In genomic region chr13:81710266-81710665, GRCm38 (mm10) we compare ENCODE assay signal across 7 mouse cellular contexts. TPM values are rescaled to one million over a fixed set of nuclear protein-coding genes. Genes with fewer than 3 reads are reported as not detected.
DNase-seq lines count a peak whose midpoint lies in the region; ATAC-seq lines count a peak whose summit lies in the region.

No protein-coding gene starts in this region.

- H3K9me3 ChIP-seq in erythroblast, embryonic 14.5 days (ENCODE audit: control insufficient read depth, low read length) = no peaks in the 10 kb centered on the region
- H3K9me3 ChIP-seq in limb, embryonic 15.5 days = no peaks in the 10 kb centered on the region

- peaks cover 4% of the 10 kb centered on the region for H3K36me3 ChIP-seq in erythroblast, embryonic 14.5 days (ENCODE audit: control insufficient read depth)
- H3K36me3 ChIP-seq in limb, embryonic 15.5 days = no peaks in the 10 kb centered on the region
- H3K36me3 ChIP-seq in splenic B cell, adult 2 months (ENCODE audit: control insufficient read depth, insufficient read depth, low read length, poor library complexity, severe bottlenecking) = no peaks in the 10 kb centered on the region

- peak overlapping the region; percentile 58; the same call in 1 of the 2 replicates for H3K9ac ChIP-seq in limb, embryonic 15.5 days

- no peak for ATAC-seq in limb, embryonic 15.5 days (ENCODE audit: insufficient number of reproducible peaks, low FRiP score, low TSS enrichment, low read depth)
- ATAC-seq in cerebellum, adult (ENCODE audit: insufficient number of reproducible peaks, low FRiP score, low TSS enrichment) = no peak
- no peak for ATAC-seq in granulocyte monocyte progenitor cell, adult 5-6 weeks (replicated peaks; ENCODE audit: poor library complexity, severe bottlenecking)

- peak overlapping the region; percentile 92 for H3K27ac ChIP-seq in limb, embryonic 15.5 days

- peak overlapping the region; percentile 97 for H3K4me2 ChIP-seq in limb, embryonic 15.5 days

- H3K27me3 ChIP-seq in erythroblast, embryonic 14.5 days (ENCODE audit: control insufficient read depth) = no peaks in the 10 kb centered on the region
- H3K27me3 ChIP-seq in limb, embryonic 15.5 days = no peaks in the 10 kb centered on the region
- no peaks in the 10 kb centered on the region for H3K27me3 ChIP-seq in splenic B cell, adult 2 months (ENCODE audit: control insufficient read depth, insufficient read depth, low read length, poor library complexity, severe bottlenecking)

- peak overlapping the region; percentile 89 for H3K4me3 ChIP-seq in erythroblast, embryonic 14.5 days (replicated peaks)
- peak overlapping the region; percentile 92 for H3K4me3 ChIP-seq in limb, embryonic 15.5 days

- 1% methylated on average over 7 of the region's 7 CpGs for WGBS in limb, embryonic 15.5 days

- peaks cover 53% of the 10 kb centered on the region for H3K4me1 ChIP-seq in erythroblast, embryonic 14.5 days (ENCODE audit: control insufficient read depth)
- H3K4me1 ChIP-seq in limb, embryonic 15.5 days = peaks cover 13% of the 10 kb centered on the region

- peak; percentile 13 for DNase-seq in thymus, postnatal 14 days
- no peak for DNase-seq in thymus, postnatal 10 days (ENCODE audit: low spot score in 2 of 2)
- DNase-seq in splenic B cell, adult 2 months (ENCODE audit: low read depth, low spot score) = peak; percentile 47

RNA-seq across cellular contexts. Expression of gene Polr3g, which starts 0.5 kb away (rescaled TPM):
- polyA plus RNA-seq in erythroblast, embryonic 14.5 days (2012) = 0.05 and 0.09 TPM in 2 replicates
- polyA plus RNA-seq in limb, embryonic 15.5 days (2015; fragmentation: Nextera tagmentation; extraction: Ambion mirVana) = 46.5 and 48.2 TPM in 2 replicates
- 19.8 and 21.8 TPM in 2 replicates for total RNA-seq in granulocyte monocyte progenitor cell, adult 5-6 weeks (2014; fragmentation: Nextera tagmentation)
- total RNA-seq in granulocyte monocyte progenitor cell, adult 5-6 weeks (2017) = 22.9 and 29.7 TPM in 2 replicates

RNA-seq across cellular contexts. Expression of gene Mblac2, which starts 0.9 kb away (rescaled TPM):
- polyA plus RNA-seq in erythroblast, embryonic 14.5 days (2012) = 0.01 TPM in 1 of 2 replicates, not detected in the other
- polyA plus RNA-seq in limb, embryonic 15.5 days (2015; fragmentation: Nextera tagmentation; extraction: Ambion mirVana) = 13.6 and 13.7 TPM in 2 replicates
- 3.3 and 5.9 TPM in 2 replicates for total RNA-seq in granulocyte monocyte progenitor cell, adult 5-6 weeks (2014; fragmentation: Nextera tagmentation)
- total RNA-seq in granulocyte monocyte progenitor cell, adult 5-6 weeks (2017) = 2.9 and 3.0 TPM in 2 replicates

RNA-seq across cellular contexts. Expression of gene Lysmd3, which starts 52.8 kb away (rescaled TPM):
- polyA plus RNA-seq in erythroblast, embryonic 14.5 days (2012) = 0.17 and 0.46 TPM in 2 replicates
- 32.5 and 32.6 TPM in 2 replicates for polyA plus RNA-seq in limb, embryonic 15.5 days (2015; fragmentation: Nextera tagmentation; extraction: Ambion mirVana)
- 9.4 and 12.0 TPM in 2 replicates for total RNA-seq in granulocyte monocyte progenitor cell, adult 5-6 weeks (2014; fragmentation: Nextera tagmentation)
- 28.1 and 37.1 TPM in 2 replicates for total RNA-seq in granulocyte monocyte progenitor cell, adult 5-6 weeks (2017)

Comparison
In these comparisons a context has a peak if more than half of its experiments do, and no peak if none do; other contexts are left out.
1. DNase-seq: peak in thymus, postnatal 14 days (single experiment) and splenic B cell, adult 2 months (single experiment); none in thymus, postnatal 10 days (0 of 2).
2. RNA of gene Polr3g, which starts 0.5 kb away (polyA plus RNA-seq): 46.5 to 48.2 TPM in limb, embryonic 15.5 days; 0.05 to 0.09 TPM in erythroblast, embryonic 14.5 days; every median in the first group is over 10 times any median in the second.
3. RNA of gene Mblac2, which starts 0.9 kb away (polyA plus RNA-seq): 13.6 to 13.7 TPM in limb, embryonic 15.5 days; 0.01 TPM in erythroblast, embryonic 14.5 days; every median in the first group is over 10 times any median in the second.
4. RNA of gene Lysmd3, which starts 52.8 kb away (polyA plus RNA-seq): 32.5 to 32.6 TPM in limb, embryonic 15.5 days; 0.17 to 0.46 TPM in erythroblast, embryonic 14.5 days; every median in the first group is over 10 times any median in the second.